Mouse (Mus musculus): ENCODE results near the gene Eprs. TPM values are rescaled to one million over a fixed set of nuclear protein-coding genes. Genes with fewer than 3 reads are reported as not detected.

The Eprs gene
- total RNA-seq, 2 experiments from 2014 or later: 76.2 TPM

DNA sequence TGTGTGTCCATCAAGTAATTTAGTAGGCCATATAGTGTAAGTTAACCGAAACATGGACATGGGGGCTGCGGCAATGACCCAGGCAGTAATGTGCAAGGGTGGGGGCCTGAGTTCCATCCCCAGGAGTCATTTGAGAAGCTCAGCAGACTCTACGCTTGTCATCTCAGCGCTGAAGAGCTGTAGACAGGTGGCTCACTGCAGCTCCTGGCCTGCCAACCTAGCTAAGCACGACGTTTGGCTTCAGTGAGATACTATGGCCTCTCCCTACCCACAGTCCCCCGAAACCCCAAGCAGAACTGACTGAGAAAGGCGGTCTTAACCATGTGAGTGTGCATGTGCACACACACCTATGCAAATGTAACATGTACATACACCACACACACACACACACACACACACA lies 88.2 kb downstream of the Eprs start:
- no peak for DNase-seq

DNA sequence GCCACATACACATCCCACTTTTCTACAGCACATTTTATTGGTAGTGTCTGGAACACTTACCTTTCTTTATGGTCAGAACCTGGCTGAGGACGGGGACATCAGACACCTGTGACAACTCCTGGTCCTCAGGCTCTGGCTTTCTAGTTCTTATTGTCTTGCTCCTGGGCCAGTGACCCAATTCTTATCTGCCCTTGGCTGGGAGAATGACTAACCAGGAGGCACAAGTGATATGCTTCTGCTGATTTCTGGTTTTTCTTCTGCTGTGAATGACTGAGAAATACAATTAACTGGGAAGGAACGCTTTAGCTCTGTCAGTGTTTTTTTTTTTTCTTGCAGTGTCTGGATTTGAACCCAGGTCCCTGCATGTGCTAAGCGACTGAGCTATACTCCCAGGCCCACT lies 88.7 kb downstream of the Eprs start:
- DNase-seq: no peak

DNA sequence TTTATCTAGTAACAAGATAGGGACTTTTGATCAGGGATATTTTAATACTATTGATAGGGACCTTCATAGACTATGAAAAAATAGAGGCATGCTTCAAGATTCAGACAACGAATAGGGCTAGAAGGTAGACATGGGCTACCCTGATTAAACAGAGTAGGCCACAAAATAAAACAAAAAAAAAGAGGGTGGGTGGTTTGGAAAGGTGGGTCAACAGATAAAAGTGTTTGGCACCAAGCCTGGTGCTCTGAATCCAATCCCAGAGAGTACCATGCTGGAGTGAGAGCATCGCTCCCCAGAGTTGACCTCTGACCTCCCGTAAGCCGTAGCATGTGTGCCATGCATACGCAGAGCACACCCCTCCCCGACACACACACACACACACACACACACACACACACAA lies 89.6 kb downstream of the Eprs start:
- DNase-seq: no peak

DNA sequence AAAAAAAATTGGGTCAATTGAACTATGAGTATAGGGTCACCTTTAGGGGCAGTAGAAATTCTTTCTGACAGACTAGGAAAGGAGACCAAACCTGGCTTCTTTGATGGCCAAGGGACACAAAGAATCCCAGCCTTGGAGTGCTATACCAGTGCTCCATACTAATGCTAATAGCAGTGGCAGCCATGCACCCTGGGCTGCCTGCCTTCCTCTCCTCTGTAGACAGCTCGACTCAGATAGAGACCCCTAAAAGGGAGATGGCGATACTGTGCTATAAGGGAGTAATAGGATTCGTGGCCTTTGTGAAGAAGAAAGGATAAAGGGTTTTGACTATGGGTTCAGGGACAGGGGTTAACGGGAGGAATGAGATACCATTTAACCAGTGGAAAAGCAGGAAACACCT lies 91.3 kb downstream of the Eprs start:
- DNase-seq: no peak

DNA sequence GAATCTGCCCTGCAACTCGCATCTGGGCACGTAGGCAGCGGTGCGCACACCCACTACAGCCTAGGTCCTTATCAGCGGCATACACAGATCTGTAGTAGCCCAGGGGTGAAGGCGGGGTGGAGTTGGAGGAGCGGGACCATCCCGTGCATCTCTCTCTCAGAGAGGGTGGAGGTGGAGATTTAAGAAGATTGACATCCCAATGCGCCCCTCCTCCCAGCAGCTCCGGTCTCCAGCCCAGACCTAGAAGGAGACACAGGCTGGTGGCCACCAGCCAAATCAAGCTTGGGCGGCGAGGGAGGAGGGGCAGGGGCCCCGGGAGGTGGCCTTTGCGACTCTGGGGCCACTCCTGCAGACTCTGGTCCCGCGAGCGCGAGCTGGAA lies 91.7 kb downstream of the Eprs start, which contains the start of gene Slc30a10:
Slc30a10 (plus strand) TSS at position 274 of the 380 bp plus-strand sequence.
- no peak for DNase-seq

DNA sequence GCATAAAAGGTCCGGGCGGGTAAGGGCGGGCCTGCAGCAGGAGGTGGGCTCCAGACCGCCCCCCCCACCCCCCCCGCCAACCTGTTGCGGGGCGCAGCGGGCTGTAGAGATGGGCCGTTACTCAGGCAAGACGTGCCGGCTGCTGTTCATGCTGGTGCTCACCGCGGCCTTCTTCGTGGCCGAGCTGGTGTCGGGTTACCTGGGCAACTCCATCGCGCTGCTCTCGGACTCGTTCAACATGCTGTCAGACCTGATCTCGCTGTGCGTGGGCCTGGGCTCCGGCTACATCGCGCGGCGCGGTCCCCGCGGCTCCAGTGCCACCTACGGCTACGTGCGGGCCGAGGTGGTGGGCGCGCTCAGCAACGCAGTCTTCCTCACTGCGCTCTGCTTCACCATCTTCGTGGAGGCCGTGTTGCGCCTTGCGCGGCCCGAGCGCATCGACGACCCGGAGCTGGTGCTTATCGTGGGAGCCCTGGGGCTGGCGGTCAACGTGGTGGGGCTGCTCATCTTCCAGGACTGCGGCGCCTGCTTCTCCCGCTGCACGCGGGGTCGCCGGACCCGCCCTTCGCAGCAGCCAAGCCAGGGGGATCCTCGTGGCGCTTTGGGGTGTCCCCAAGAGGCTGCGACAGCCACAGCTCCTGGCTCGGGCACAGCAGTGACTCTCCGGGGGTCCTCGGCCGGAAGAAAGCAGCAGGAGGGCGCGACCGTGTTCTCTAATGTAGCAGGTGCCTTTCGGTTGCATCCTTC lies 92.3 kb downstream of the Eprs start:
- no peak for DNase-seq

DNA sequence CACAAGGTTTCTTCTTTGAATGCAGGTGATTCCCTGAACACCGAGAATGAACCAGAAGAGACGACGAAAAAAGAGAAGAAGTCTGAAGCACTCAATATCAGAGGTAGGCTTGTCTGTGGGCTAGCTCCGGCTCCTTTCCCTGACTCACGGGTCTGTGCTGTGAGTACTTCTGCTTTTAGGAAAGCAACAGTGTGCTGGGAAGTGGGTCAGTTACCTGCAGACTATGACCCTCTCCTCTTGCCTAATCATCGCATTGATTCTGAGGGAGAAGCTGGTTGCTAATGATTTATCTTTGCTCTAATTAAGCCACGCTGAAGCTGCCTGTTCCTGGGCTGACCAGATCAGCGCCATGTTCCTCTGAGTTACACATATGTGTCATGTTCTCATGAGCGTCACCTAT lies 93.5 kb downstream of the Eprs start:
- no peak for DNase-seq

DNA sequence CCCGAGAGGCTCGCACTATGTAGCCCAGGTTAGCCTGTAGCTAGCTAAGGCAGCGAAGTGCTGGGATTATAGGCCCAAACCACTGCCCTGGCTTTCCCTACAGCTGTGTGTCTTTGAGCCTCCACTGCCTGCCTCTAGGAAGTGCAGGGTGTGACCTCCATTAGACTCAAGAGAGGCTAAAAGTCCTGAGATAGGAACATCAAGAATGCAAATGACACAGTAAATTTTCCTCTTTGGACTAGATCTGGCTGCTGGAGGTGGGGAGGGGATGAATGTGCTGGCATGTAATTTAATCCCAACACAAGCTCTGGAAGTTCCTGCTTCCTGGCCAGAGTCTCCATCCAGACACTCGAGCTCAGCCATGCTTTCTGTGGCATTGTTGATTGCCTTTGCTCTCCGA lies 97.3 kb downstream of the Eprs start:
- DNase-seq: no peak

DNA sequence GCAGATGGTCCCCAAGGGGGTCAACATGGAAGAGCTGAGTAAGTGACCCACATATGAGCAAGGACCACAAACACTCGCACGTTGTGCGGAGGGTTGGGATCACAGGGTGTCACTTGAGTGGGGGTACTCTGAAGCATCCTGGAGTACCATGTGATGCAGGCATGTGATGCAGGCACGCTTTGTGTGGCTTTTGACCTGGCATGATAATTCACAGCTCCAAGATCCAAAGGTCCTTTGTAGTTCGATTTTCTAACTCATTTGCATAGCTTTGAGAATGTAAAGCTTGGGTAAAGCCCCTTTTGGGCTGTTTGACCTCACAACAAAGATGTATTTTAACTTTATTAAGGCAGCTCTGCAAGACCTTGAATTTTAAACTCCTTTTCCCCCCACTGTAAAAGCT lies 100.0 kb downstream of the Eprs start:
- DNase-seq: no peak

DNA sequence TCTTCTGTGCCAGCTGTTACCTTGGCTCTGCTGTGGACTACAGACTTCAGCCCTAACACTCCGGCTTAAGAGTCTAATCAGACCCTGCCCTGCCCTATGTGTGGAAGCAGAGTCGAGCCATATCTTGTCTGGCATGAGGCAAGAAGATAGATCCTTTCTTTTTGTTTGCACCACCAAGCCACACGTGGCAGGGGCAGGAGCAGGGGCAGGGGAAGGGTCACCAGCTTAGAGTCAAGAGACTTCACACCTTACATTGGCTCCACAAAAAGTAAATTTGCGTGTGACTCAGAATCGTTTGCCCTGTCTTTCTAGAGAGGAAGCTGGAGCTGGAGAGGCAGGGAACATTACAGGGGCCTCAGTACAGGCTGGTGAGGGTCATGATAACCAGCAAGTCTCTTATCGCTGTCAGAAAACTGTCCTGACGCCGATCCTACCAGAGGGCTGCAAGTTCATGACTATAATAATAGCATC lies 106.7 kb downstream of the Eprs start:
- DNase-seq: no peak

DNA sequence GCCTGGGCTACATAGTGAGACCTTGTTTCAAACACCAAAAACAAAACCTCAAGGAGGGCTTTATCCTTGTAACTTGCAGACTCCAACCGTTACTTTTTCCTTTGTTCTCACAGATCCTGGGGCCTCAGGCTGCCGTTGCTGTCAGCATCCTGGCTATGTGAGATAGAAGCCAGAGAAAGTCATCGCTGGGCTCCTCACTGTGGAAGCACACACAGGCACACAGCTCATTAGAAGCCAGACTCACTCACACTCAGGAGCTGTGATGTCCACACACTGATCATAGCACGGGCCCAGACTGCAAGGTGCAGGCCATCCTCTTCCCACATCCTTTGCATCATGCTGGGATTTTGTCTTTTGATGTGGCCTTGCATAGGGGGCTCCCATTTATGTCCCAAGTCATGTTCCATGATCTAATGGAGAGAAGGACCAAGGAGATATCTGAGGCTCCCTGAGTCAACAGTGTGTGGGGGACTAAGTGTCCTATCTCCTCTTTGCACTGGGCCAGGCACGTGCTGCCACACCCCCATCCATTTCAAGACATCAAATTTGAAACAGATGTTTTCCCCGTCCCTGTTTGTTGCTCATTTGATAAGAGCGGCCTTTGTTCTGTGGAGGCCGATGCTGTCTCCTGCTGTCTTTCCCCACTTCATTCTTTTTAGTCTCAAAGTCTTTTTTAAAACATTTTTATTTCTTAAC lies 109.3 kb downstream of the Eprs start:
- no peak for DNase-seq

DNA sequence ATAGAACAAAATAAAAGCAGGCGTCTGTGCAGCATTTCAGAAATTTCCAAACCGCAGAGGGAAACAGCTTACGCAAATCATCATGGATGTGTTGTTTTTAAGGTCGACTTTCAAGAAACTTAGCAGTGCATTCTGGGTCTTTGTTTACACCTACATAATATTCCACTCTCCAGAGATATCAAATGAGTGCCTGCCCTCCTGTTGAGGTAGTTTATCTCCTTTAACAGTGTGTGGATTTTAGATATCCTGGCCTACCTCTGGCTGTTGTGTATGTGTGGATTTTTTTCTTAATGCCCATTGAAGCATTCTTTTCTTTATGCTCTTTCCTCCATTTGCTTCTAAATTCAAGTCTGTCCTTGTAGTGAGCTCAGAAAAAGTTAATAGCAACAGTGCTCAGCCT lies 109.9 kb downstream of the Eprs start:
- no peak for DNase-seq

DNA sequence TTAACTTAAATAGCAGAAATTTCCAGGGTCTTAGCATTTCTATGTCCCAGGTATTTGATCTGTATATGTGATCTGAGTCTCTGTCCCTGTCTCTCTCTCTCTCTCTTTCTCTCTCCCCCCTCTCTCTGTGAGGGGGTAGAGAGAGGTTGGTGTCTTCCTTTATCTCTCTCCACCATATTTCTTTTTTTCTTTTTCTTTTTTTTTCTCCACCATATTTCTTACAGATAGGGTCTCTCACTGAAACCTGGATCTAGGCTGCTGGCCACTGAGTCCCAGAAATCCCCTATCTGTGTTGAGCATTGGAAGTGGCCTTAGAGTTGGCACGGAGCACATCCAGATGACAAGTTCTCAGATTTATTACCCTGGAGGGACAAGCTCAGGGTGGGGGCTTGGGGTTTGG lies 110.6 kb downstream of the Eprs start:
- DNase-seq: no peak

Small RNA genes within 50 kb of the gene (microRNA-seq; reads per million reads assigned to microRNA genes)
- 11.8 to 29.4 reads per million in 2 experiments for gene Mir194-1
- gene Mir215: 8.7 to 80.5 reads per million in 2 experiments

Other genes with a start within 250 kb of the Eprs start
- 10 to 100 TPM; 21.5 to 22.7 TPM for gene Rab3gap2, start 158.9 kb upstream of the Eprs start, total RNA-seq (2021)
- 10 to 100 TPM; 74.5 to 85.3 TPM for gene Iars2, start 33.6 kb upstream of the Eprs start, total RNA-seq (2021)
- gene Bpnt1, start 30.9 kb upstream of the Eprs start, total RNA-seq (2021): 10 to 100 TPM; 27.8 to 28.1 TPM
- gene Slc30a10, start 91.8 kb downstream of the Eprs start, total RNA-seq (2021): not detected